Mouse (Mus musculus): Measurements from ENCODE around the gene Dph1. TPM values are rescaled to one million over a fixed set of nuclear protein-coding genes. Genes with fewer than 3 reads are reported as not detected.

Dph1 gene
- polyA plus RNA-seq, 1 experiment = 33.8 TPM

DNA sequence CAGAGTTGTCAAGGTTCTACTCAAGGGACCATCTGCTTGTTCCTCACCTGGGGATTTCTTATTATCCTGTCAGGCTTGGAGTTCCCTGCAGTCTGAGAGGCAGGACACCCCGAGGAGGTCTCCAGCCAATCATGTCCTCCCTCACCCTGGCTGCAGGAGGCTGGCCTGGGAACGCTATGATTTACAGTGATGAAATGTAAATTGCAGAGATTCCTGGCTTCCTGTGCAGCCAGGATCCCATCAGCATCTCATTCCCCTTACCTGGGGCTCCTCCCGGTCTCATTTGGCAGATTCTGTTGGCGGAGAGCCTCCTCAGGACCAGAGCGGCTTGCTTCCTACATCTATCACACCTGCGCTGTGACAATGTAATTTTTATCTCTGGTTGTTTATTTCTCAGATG is 38.2 kb upstream of the Dph1 start:
- WGBS = 92% methylated on average over 6 of the region's 6 CpGs
- H3K36me3 ChIP-seq (ENCODE audit: control insufficient read depth, insufficient read depth, low read length) = no peaks in the 10 kb centered on the region
- no peak overlapping the region for H3K4me3 ChIP-seq (ENCODE audit: control insufficient read depth, insufficient read depth, low read length)
- H3K27ac ChIP-seq (ENCODE audit: control insufficient read depth, insufficient read depth, low read length) = no peak overlapping the region
- TF ChIP-seq POLR2A (IDR thresholded peaks at IDR 0.05; ENCODE audit: control insufficient read depth, extremely low read depth, insufficient read depth, low read length, poor library complexity) (no peak), CTCF (IDR thresholded peaks at IDR 0.05; ENCODE audit: borderline replicate concordance, control insufficient read depth, extremely low read depth, insufficient read depth, low read length, poor library complexity) (no peak)
- DNase-seq = no peak
- no peaks in the 10 kb centered on the region for H3K27me3 ChIP-seq (ENCODE audit: control insufficient read depth, insufficient read depth, low read length)
- peaks cover 22% of the 10 kb centered on the region for H3K4me1 ChIP-seq (replicated peaks; ENCODE audit: control insufficient read depth, insufficient read depth, low read length)

DNA sequence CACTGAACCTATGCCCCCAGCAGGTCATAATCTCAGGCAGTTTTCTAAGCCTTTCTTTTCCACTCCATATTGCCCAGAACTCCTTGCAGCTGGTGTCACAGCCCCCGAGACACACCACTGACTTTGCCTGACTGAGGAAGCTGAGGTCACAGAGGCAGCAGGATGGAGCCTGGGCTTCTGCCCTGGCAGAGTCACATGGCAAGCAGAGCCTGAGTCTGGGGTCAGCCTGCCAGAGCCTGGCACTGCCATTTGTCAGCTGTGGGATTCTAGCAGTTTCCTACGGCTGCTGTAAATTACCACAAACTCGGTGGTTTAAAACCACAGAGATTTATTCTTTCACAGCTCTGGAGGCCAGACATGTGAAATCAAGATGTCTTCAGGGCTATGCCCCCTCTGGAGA is 36.6 kb upstream of the Dph1 start:
- no peaks in the 10 kb centered on the region for H3K27me3 ChIP-seq (ENCODE audit: control insufficient read depth, insufficient read depth, low read length)
- WGBS = 10% methylated on average over 3 of the region's 3 CpGs
- DNase-seq = no peak

DNA sequence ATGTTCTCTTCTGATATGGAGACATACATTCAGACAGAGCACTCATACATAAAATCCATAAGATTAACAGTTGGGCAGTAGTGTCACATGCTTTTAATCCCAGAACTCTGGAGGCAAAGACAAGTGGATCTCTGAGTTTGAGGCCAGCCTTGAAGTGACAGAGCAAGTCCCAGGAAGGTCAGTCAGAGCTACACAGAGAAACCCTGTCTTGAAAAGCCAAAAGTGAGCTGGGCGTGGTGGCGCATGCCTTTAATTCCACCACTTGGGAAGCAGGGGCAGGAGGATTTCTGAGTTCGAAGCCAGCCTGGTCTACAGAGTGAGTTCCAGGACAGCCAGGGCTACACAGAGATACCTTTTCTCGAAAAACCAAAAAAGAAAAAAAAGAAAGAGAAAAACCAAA is 33.8 kb upstream of the Dph1 start:
- WGBS = 95% methylated on average over 4 of the region's 4 CpGs
- Histone ChIP-seq H3K27me3 (ENCODE audit: control insufficient read depth, insufficient read depth, low read length) (no peaks in the 10 kb centered on the region), H3K27ac (ENCODE audit: control insufficient read depth, insufficient read depth, low read length) (no peak overlapping the region), H3K4me1 (replicated peaks; ENCODE audit: control insufficient read depth, insufficient read depth, low read length) (peaks cover 14% of the 10 kb centered on the region), H3K36me3 (ENCODE audit: control insufficient read depth, insufficient read depth, low read length) (no peaks in the 10 kb centered on the region), H3K4me3 (ENCODE audit: control insufficient read depth, insufficient read depth, low read length) (no peak overlapping the region)
- no peak for DNase-seq
- TF ChIP-seq POLR2A (IDR thresholded peaks at IDR 0.05; ENCODE audit: control insufficient read depth, extremely low read depth, insufficient read depth, low read length, poor library complexity) (no peak), CTCF (IDR thresholded peaks at IDR 0.05; ENCODE audit: borderline replicate concordance, control insufficient read depth, extremely low read depth, insufficient read depth, low read length, poor library complexity) (no peak)

More for the DNA sequence above, 36.6 kb upstream of the Dph1 start:
- no peaks in the 10 kb centered on the region for H3K36me3 ChIP-seq (ENCODE audit: control insufficient read depth, insufficient read depth, low read length)
- H3K27ac ChIP-seq (ENCODE audit: control insufficient read depth, insufficient read depth, low read length) = no peak overlapping the region
- no peak overlapping the region for H3K4me3 ChIP-seq (ENCODE audit: control insufficient read depth, insufficient read depth, low read length)
- no peak for TF ChIP-seq POLR2A (IDR thresholded peaks at IDR 0.05; ENCODE audit: control insufficient read depth, extremely low read depth, insufficient read depth, low read length, poor library complexity)
- TF ChIP-seq CTCF (IDR thresholded peaks at IDR 0.05; ENCODE audit: borderline replicate concordance, control insufficient read depth, extremely low read depth, insufficient read depth, low read length, poor library complexity) = no peak
- peaks cover 22% of the 10 kb centered on the region for H3K4me1 ChIP-seq (replicated peaks; ENCODE audit: control insufficient read depth, insufficient read depth, low read length)

DNA sequence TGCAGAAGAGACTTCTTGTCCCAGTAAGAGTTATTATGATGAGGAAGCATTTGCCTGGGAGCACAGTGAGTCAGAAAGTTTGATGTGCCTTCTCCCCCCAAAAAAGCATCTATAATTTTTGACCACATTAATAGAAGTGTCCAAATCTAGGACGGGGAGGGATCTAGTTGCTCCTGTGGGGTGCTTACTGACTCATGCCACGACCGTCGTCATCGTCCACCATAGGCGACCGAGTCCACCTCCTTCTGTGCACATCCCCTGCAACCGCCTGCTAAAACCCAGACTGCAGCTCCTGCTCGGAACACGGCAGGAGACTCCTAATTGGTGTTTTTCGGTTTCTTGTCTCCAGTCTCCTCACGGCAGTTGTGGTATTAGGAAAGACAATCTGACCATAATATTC is 33.0 kb upstream of the Dph1 start:
- DNase-seq = no peak
- H3K27ac ChIP-seq (ENCODE audit: control insufficient read depth, insufficient read depth, low read length) = no peak overlapping the region
- no peaks in the 10 kb centered on the region for H3K36me3 ChIP-seq (ENCODE audit: control insufficient read depth, insufficient read depth, low read length)
- TF ChIP-seq CTCF (IDR thresholded peaks at IDR 0.05; ENCODE audit: borderline replicate concordance, control insufficient read depth, extremely low read depth, insufficient read depth, low read length, poor library complexity) (no peak), POLR2A (IDR thresholded peaks at IDR 0.05; ENCODE audit: control insufficient read depth, extremely low read depth, insufficient read depth, low read length, poor library complexity) (no peak)
- H3K4me1 ChIP-seq (replicated peaks; ENCODE audit: control insufficient read depth, insufficient read depth, low read length) = peaks cover 17% of the 10 kb centered on the region
- no peak overlapping the region for H3K4me3 ChIP-seq (ENCODE audit: control insufficient read depth, insufficient read depth, low read length)
- WGBS = 98% methylated on average over 12 of the region's 12 CpGs
- H3K27me3 ChIP-seq (ENCODE audit: control insufficient read depth, insufficient read depth, low read length) = no peaks in the 10 kb centered on the region

DNA sequence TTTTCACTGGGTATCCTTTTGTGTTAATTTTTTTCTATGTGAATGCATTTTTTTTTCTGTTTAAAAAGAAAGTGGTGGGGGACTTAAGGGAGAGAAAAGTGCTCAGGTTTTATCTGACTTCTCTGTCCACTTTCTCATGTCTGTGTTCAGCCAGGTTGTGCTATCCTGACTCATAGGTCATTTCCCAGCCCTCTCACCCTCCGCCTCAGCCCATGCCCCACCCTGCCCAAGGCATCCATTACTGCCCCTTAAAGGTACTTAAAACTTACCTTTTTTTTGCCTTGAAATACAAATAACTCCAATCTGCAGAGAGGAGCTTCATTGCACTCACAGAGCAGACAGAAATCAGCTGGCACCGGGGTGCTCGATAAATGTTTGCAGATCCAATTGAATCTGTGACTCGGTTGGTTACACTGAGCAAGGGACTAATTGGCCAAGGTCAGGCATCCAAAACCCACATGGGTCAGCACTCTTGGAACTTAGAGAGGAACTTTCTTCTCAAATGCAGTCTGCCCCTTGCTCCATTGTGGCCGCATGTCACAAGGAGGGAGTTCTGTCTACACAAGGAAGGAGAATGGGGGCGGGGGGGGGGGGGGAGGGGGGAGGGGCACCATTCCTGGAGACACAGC is 29.6 kb upstream of the Dph1 start:
- H3K36me3 ChIP-seq (ENCODE audit: control insufficient read depth, insufficient read depth, low read length) = no peaks in the 10 kb centered on the region
- no peak overlapping the region for H3K4me3 ChIP-seq (ENCODE audit: control insufficient read depth, insufficient read depth, low read length)
- DNase-seq = no peak
- 0 out of 2 replicates have a peak, but pooled peaks cover 3% of the 10 kb centered on the region for H3K4me1 ChIP-seq (replicated peaks; ENCODE audit: control insufficient read depth, insufficient read depth, low read length)
- no peak for TF ChIP-seq CTCF (IDR thresholded peaks at IDR 0.05; ENCODE audit: borderline replicate concordance, control insufficient read depth, extremely low read depth, insufficient read depth, low read length, poor library complexity)
- no peak for TF ChIP-seq POLR2A (IDR thresholded peaks at IDR 0.05; ENCODE audit: control insufficient read depth, extremely low read depth, insufficient read depth, low read length, poor library complexity)
- no peak overlapping the region for H3K27ac ChIP-seq (ENCODE audit: control insufficient read depth, insufficient read depth, low read length)
- 95% methylated on average over 6 of the region's 6 CpGs for WGBS
- no peaks in the 10 kb centered on the region for H3K27me3 ChIP-seq (ENCODE audit: control insufficient read depth, insufficient read depth, low read length)

DNA sequence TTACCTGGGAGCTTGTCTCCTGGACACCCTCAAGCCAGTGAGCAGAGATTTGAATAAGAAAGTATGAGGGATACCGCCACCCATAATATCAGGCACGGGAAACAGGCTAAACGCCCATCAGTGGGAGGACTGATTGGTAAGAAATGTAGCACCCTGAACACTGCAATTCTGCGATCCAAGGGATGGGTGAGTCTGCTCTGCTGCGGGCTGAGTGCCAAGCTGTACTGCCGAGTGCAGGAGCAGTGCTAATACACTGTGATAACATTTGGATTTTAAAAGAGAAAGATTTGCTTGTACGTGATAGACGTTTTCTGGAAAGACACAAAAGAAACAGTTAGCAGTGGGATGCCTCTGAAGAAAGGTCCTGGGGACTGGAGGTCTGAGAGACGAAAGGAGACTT is 29.1 kb upstream of the Dph1 start:
- Histone ChIP-seq H3K27me3 (ENCODE audit: control insufficient read depth, insufficient read depth, low read length) (no peaks in the 10 kb centered on the region), H3K4me3 (ENCODE audit: control insufficient read depth, insufficient read depth, low read length) (no peak overlapping the region), H3K4me1 (replicated peaks; ENCODE audit: control insufficient read depth, insufficient read depth, low read length) (0 out of 2 replicates have a peak, but pooled peaks cover 3% of the 10 kb centered on the region), H3K27ac (ENCODE audit: control insufficient read depth, insufficient read depth, low read length) (no peak overlapping the region), H3K36me3 (ENCODE audit: control insufficient read depth, insufficient read depth, low read length) (no peaks in the 10 kb centered on the region)
- WGBS = 81% methylated on average over 9 of the region's 9 CpGs
- TF ChIP-seq POLR2A (IDR thresholded peaks at IDR 0.05; ENCODE audit: control insufficient read depth, extremely low read depth, insufficient read depth, low read length, poor library complexity) (no peak), CTCF (IDR thresholded peaks at IDR 0.05; ENCODE audit: borderline replicate concordance, control insufficient read depth, extremely low read depth, insufficient read depth, low read length, poor library complexity) (no peak)
- no peak for DNase-seq

Data from thymus, adult 2 months (tissue).